Mouse (Mus musculus): ENCODE measurements around the gene Klri2.
"Not testable (repeated sequence)": the region's sequence is repeated elsewhere in the genome, so short reads cannot be mapped to it uniquely, and the experiment has no call there.

The Klri2 gene

GRCm38 (mm10) chr6:129740069-129740721 is at the start of gene Klri2:
Gene Klri2 (minus strand): TSS chr6:129740484.
- no peak for DNase-seq (ENCODE audit: low spot score in 2 of 2)

- not testable (repeated sequence) for DNase-seq (ENCODE audit: low spot score in 2 of 2)
These were observed 43.9 kb upstream of the Klri2 start, which contains the start of gene Gm156 for GRCm38 (mm10) chr6:129784170-129784569. Gene Gm156 (minus strand): TSS chr6:129784270.

- no peak for DNase-seq (ENCODE audit: low spot score in 2 of 2)
These were observed 7.4 kb upstream of the Klri2 start for GRCm38 (mm10) chr6:129747654-129748032.

GRCm38 (mm10) chr6:129747016-129747653 is 6.9 kb upstream of the Klri2 start:
- no peak for DNase-seq (ENCODE audit: low spot score in 2 of 2)

- DNase-seq (ENCODE audit: low spot score in 2 of 2): no peak
These were observed 5.9 kb upstream of the Klri2 start for GRCm38 (mm10) chr6:129746151-129746550.

GRCm38 (mm10) chr6:129736414-129736813 is 3.9 kb downstream of the Klri2 start:
- no peak for DNase-seq (ENCODE audit: low spot score in 2 of 2)

- no peak for DNase-seq (ENCODE audit: low spot score in 2 of 2)
These were observed 13.0 kb downstream of the Klri2 start for GRCm38 (mm10) chr6:129727237-129727636.

- DNase-seq (ENCODE audit: low spot score in 2 of 2): no peak
These were observed 18.9 kb downstream of the Klri2 start for GRCm38 (mm10) chr6:129721390-129721789.

GRCm38 (mm10) chr6:129720487-129720886 is 19.8 kb downstream of the Klri2 start:
- no peak for DNase-seq (ENCODE audit: low spot score in 2 of 2)

- no peak for DNase-seq (ENCODE audit: low spot score in 2 of 2)
These were observed 23.3 kb downstream of the Klri2 start, which contains the start of gene Klri1 for GRCm38 (mm10) chr6:129717032-129717431. Gene Klri1 (minus strand): TSS chr6:129717132.

GRCm38 (mm10) chr6:129713566-129713965 is 26.7 kb downstream of the Klri2 start:
- DNase-seq (ENCODE audit: low spot score in 2 of 2): no peak

- not testable (repeated sequence) for DNase-seq (ENCODE audit: low spot score in 2 of 2)
These were observed 48.8 kb downstream of the Klri2 start for GRCm38 (mm10) chr6:129691436-129691835.

- DNase-seq (ENCODE audit: low spot score in 2 of 2): no peak
These were observed 59.9 kb downstream of the Klri2 start for GRCm38 (mm10) chr6:129680379-129680778.

All from frontal cortex, postnatal 14 days (tissue).